Mouse (Mus musculus): ENCODE results near the gene Gm45837. TPM values are rescaled to one million over a fixed set of nuclear protein-coding genes. Genes with fewer than 3 reads are reported as not detected.

Gene Gm45837
- polyA plus RNA-seq (2014; fragmentation: Nextera tagmentation; extraction: Ambion mirVana), result 4.2 TPM in 1 of 2 replicates, not detected in the other

GRCm38 (mm10) chr7:101410267-101410936 is at the start of gene Gm45837:
Gene Gm45837 (plus strand): TSS chr7:101410886.
- ATAC-seq (replicated peaks; ENCODE audit: insufficient number of reproducible peaks, low FRiP score, low TSS enrichment, low read depth) (no peak), DNase-seq (ENCODE audit: low spot score) (no peak)
- Histone ChIP-seq H3K4me3 (ENCODE audit: low read depth, low read length) (no peak within 1 kb of the TSS), H3K36me3 (replicated peaks; ENCODE audit: control insufficient read depth, insufficient read depth, low read depth, low read length) (no peaks in the 10 kb centered on the region), H3K9ac (replicated peaks; ENCODE audit: low read length) (no peak within 1 kb of the TSS), H3K27me3 (ENCODE audit: control insufficient read depth, insufficient read depth, low read length) (no peaks in the 10 kb centered on the region), H3K4me1 (ENCODE audit: control insufficient read depth, insufficient read depth, low read length) (no peaks in the 10 kb centered on the region), H3K9me3 (replicated peaks; ENCODE audit: control insufficient read depth, low read length) (no peaks in the 10 kb centered on the region), H3K27ac (replicated peaks; ENCODE audit: low read depth, low read length) (no peak within 1 kb of the TSS), H3K4me2 (ENCODE audit: low read depth, low read length) (no peak within 1 kb of the TSS)
- WGBS, result 74% methylated on average over 11 of the region's 11 CpGs

DNA sequence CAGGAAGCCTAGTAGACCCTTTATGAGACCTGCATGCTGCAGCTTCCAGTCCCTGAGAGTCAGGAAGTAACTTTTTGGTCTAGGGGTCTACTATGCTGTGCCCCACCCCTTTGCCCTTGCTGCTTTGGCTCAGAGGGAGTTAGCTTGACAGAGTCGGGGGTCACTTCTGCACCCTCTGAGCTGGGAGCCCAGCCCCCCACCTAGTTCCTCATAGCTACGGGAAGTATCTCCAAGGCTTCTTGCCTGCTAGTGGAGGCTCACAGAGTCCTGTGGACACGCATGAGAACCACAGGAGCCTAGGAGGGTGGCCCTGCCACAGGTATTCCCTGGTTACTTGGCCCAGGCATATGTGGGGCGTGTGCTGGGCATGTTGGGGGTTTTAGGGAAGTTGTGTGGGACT is 49.7 kb upstream of the Gm45837 start:
- Histone ChIP-seq H3K4me3 (ENCODE audit: low read depth, low read length) (no peak overlapping the region), H3K36me3 (replicated peaks; ENCODE audit: control insufficient read depth, insufficient read depth, low read depth, low read length) (no peaks in the 10 kb centered on the region), H3K4me1 (ENCODE audit: control insufficient read depth, insufficient read depth, low read length) (no peaks in the 10 kb centered on the region), H3K27ac (replicated peaks; ENCODE audit: low read depth, low read length) (no peak overlapping the region), H3K27me3 (ENCODE audit: control insufficient read depth, insufficient read depth, low read length) (no peaks in the 10 kb centered on the region), H3K4me2 (ENCODE audit: low read depth, low read length) (no peak overlapping the region), H3K9ac (replicated peaks; ENCODE audit: low read length) (no peak overlapping the region), H3K9me3 (replicated peaks; ENCODE audit: control insufficient read depth, low read length) (no peaks in the 10 kb centered on the region)
- ATAC-seq (replicated peaks; ENCODE audit: insufficient number of reproducible peaks, low FRiP score, low TSS enrichment, low read depth) (no peak), DNase-seq (ENCODE audit: low spot score) (no peak)
- 83% methylated on average over 4 of the region's 4 CpGs for WGBS

- WGBS, result 54% methylated on average over 4 of the region's 4 CpGs
- no peak for DNase-seq (ENCODE audit: low spot score)
- no peaks in the 10 kb centered on the region for H3K27me3 ChIP-seq (ENCODE audit: control insufficient read depth, insufficient read depth, low read length)
- H3K36me3 ChIP-seq (replicated peaks; ENCODE audit: control insufficient read depth, insufficient read depth, low read depth, low read length), result no peaks in the 10 kb centered on the region
- H3K4me2 ChIP-seq (ENCODE audit: low read depth, low read length), result no peak overlapping the region
- no peak for ATAC-seq (replicated peaks; ENCODE audit: insufficient number of reproducible peaks, low FRiP score, low TSS enrichment, low read depth)
- H3K4me1 ChIP-seq (ENCODE audit: control insufficient read depth, insufficient read depth, low read length), result no peaks in the 10 kb centered on the region
- H3K27ac ChIP-seq (replicated peaks; ENCODE audit: low read depth, low read length), result no peak overlapping the region
- H3K4me3 ChIP-seq (ENCODE audit: low read depth, low read length), result no peak overlapping the region
- H3K9ac ChIP-seq (replicated peaks; ENCODE audit: low read length), result no peak overlapping the region
- H3K9me3 ChIP-seq (replicated peaks; ENCODE audit: control insufficient read depth, low read length), result no peaks in the 10 kb centered on the region
Measured at GRCm38 (mm10) chr7:101361767-101362166, 48.9 kb upstream of the Gm45837 start.

DNA sequence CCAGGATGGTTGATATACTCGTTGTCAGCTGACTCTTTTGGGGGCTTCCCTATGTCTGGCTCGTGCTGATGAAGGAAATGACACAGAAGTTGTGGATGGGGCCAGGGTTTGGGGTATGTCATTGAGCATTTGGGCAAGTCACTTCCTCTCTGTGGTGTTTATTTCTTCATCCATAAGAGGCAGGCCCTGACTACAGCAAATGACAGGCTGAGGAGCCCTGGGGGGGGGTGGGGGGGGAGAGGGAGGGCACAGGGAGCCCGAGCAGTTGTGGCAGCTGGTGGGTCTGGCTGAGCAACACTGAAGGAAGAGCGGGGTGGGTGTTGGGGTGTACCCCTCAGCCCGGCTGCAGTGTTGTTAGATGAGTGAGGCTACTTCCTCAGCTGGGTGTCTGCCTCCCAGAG is 47.9 kb upstream of the Gm45837 start:
- Histone ChIP-seq H3K4me1 (ENCODE audit: control insufficient read depth, insufficient read depth, low read length) (no peaks in the 10 kb centered on the region), H3K36me3 (replicated peaks; ENCODE audit: control insufficient read depth, insufficient read depth, low read depth, low read length) (no peaks in the 10 kb centered on the region), H3K4me3 (ENCODE audit: low read depth, low read length) (no peak overlapping the region), H3K9me3 (replicated peaks; ENCODE audit: control insufficient read depth, low read length) (no peaks in the 10 kb centered on the region), H3K9ac (replicated peaks; ENCODE audit: low read length) (no peak overlapping the region), H3K4me2 (ENCODE audit: low read depth, low read length) (no peak overlapping the region), H3K27ac (replicated peaks; ENCODE audit: low read depth, low read length) (no peak overlapping the region), H3K27me3 (ENCODE audit: control insufficient read depth, insufficient read depth, low read length) (no peaks in the 10 kb centered on the region)
- ATAC-seq (replicated peaks; ENCODE audit: insufficient number of reproducible peaks, low FRiP score, low TSS enrichment, low read depth) (no peak), DNase-seq (ENCODE audit: low spot score) (no peak)
- WGBS, result 72% methylated on average over 5 of the region's 5 CpGs

DNA sequence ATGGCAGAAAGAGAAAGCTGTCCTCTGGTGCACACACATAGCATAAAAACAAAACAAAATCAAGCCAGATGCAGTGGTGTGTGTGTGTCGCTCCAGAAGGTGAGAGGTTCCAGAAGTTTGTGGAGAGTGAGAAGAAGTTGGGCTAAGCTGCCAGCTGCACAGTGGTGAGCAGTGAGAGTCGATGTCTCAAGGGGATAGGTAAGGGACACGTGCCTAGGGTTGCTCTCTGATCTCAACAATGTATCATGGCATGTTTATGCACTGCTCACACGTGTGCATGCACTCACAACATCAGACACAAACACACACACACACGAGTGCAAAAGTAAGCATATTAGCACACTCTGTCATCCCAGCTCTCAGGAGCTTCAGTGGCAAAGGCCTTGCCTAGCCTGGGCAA is 46.8 kb upstream of the Gm45837 start:
- Histone ChIP-seq H3K4me3 (ENCODE audit: low read depth, low read length) (no peak overlapping the region), H3K36me3 (replicated peaks; ENCODE audit: control insufficient read depth, insufficient read depth, low read depth, low read length) (no peaks in the 10 kb centered on the region), H3K27ac (replicated peaks; ENCODE audit: low read depth, low read length) (no peak overlapping the region), H3K4me1 (ENCODE audit: control insufficient read depth, insufficient read depth, low read length) (no peaks in the 10 kb centered on the region), H3K27me3 (ENCODE audit: control insufficient read depth, insufficient read depth, low read length) (no peaks in the 10 kb centered on the region), H3K9ac (replicated peaks; ENCODE audit: low read length) (no peak overlapping the region), H3K4me2 (ENCODE audit: low read depth, low read length) (no peak overlapping the region), H3K9me3 (replicated peaks; ENCODE audit: control insufficient read depth, low read length) (no peaks in the 10 kb centered on the region)
- DNase-seq (ENCODE audit: low spot score) (no peak), ATAC-seq (replicated peaks; ENCODE audit: insufficient number of reproducible peaks, low FRiP score, low TSS enrichment, low read depth) (no peak)
- WGBS, result 79% methylated on average over 5 of the region's 5 CpGs

GRCm38 (mm10) chr7:101367901-101368852 is 42.5 kb upstream of the Gm45837 start:
- Histone ChIP-seq H3K4me1 (ENCODE audit: control insufficient read depth, insufficient read depth, low read length) (no peaks in the 10 kb centered on the region), H3K27me3 (ENCODE audit: control insufficient read depth, insufficient read depth, low read length) (no peaks in the 10 kb centered on the region), H3K27ac (replicated peaks; ENCODE audit: low read depth, low read length) (no peak overlapping the region), H3K36me3 (replicated peaks; ENCODE audit: control insufficient read depth, insufficient read depth, low read depth, low read length) (no peaks in the 10 kb centered on the region), H3K4me2 (ENCODE audit: low read depth, low read length) (no peak overlapping the region), H3K9me3 (replicated peaks; ENCODE audit: control insufficient read depth, low read length) (no peaks in the 10 kb centered on the region), H3K9ac (replicated peaks; ENCODE audit: low read length) (no peak overlapping the region), H3K4me3 (ENCODE audit: low read depth, low read length) (no peak overlapping the region)
- DNase-seq (ENCODE audit: low spot score), result peak; percentile 35
- ATAC-seq (replicated peaks; ENCODE audit: insufficient number of reproducible peaks, low FRiP score, low TSS enrichment, low read depth), result no peak
- WGBS, result 57% methylated on average over 11 of the region's 11 CpGs

- H3K27ac ChIP-seq (replicated peaks; ENCODE audit: low read depth, low read length), result no peak overlapping the region
- H3K4me3 ChIP-seq (ENCODE audit: low read depth, low read length), result no peak overlapping the region
- H3K4me1 ChIP-seq (ENCODE audit: control insufficient read depth, insufficient read depth, low read length), result no peaks in the 10 kb centered on the region
- no peaks in the 10 kb centered on the region for H3K36me3 ChIP-seq (replicated peaks; ENCODE audit: control insufficient read depth, insufficient read depth, low read depth, low read length)
- DNase-seq (ENCODE audit: low spot score), result no peak
- no peak overlapping the region for H3K9ac ChIP-seq (replicated peaks; ENCODE audit: low read length)
- H3K27me3 ChIP-seq (ENCODE audit: control insufficient read depth, insufficient read depth, low read length), result no peaks in the 10 kb centered on the region
- H3K9me3 ChIP-seq (replicated peaks; ENCODE audit: control insufficient read depth, low read length), result no peaks in the 10 kb centered on the region
- 75% methylated on average over 7 of the region's 7 CpGs for WGBS
- no peak overlapping the region for H3K4me2 ChIP-seq (ENCODE audit: low read depth, low read length)
- ATAC-seq (replicated peaks; ENCODE audit: insufficient number of reproducible peaks, low FRiP score, low TSS enrichment, low read depth), result no peak
Measured at GRCm38 (mm10) chr7:101369666-101370065, 41.0 kb upstream of the Gm45837 start.

GRCm38 (mm10) chr7:101373082-101373481 is 37.6 kb upstream of the Gm45837 start:
- H3K9ac ChIP-seq (replicated peaks; ENCODE audit: low read length), result no peak overlapping the region
- no peaks in the 10 kb centered on the region for H3K36me3 ChIP-seq (replicated peaks; ENCODE audit: control insufficient read depth, insufficient read depth, low read depth, low read length)
- no peak for DNase-seq (ENCODE audit: low spot score)
- ATAC-seq (replicated peaks; ENCODE audit: insufficient number of reproducible peaks, low FRiP score, low TSS enrichment, low read depth), result no peak
- H3K4me1 ChIP-seq (ENCODE audit: control insufficient read depth, insufficient read depth, low read length), result no peaks in the 10 kb centered on the region
- WGBS, result 78% methylated on average over 26 of the region's 26 CpGs
- no peaks in the 10 kb centered on the region for H3K27me3 ChIP-seq (ENCODE audit: control insufficient read depth, insufficient read depth, low read length)
- no peak overlapping the region for H3K4me2 ChIP-seq (ENCODE audit: low read depth, low read length)
- H3K27ac ChIP-seq (replicated peaks; ENCODE audit: low read depth, low read length), result no peak overlapping the region
- no peak overlapping the region for H3K4me3 ChIP-seq (ENCODE audit: low read depth, low read length)
- no peaks in the 10 kb centered on the region for H3K9me3 ChIP-seq (replicated peaks; ENCODE audit: control insufficient read depth, low read length)

Data from embryonic facial prominence, embryonic 11.5 days (tissue).